Mouse (Mus musculus) T-helper 1 cell (primary cell): ENCODE measurements around the gene Il1f6.
"Not testable (repeated sequence)": the region's sequence is repeated elsewhere in the genome, so short reads cannot be mapped to it uniquely, and the experiment has no call there.

ENCODE experiments used
- in situ Hi-C: fragments of 300-600 bp; cut with MboI, MseI; formaldehyde crosslinking; loops from one replicate; pipeline ENCODE4 v1.15.1; 2025; ENCODE audit warnings: high pct_unique_total_duplicates

The Il1f6 gene

DNA sequence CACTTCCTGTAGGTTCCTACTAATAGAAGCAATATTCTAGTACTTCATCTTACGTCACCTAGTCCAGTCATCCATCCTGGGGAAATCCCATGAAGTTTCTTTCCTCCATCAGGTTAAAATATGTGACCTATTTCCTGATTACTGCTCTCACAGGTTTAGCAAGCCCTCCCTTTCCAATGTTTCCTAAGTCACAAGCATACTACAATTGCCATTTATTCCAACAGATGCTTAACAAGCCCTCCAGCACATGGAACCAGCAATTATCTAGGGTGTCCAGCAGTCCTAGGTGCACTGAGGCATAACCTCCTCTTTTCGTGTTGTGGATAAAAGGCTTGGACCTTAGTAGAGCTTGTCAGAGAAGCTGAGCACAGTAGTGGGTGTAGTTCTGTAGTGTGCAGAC is at the start of gene Il1f6:
Il1f6 (plus strand) TSS at position 301 of the 400 bp plus-strand sequence.
- in situ Hi-C loops, result no loop called here

DNA sequence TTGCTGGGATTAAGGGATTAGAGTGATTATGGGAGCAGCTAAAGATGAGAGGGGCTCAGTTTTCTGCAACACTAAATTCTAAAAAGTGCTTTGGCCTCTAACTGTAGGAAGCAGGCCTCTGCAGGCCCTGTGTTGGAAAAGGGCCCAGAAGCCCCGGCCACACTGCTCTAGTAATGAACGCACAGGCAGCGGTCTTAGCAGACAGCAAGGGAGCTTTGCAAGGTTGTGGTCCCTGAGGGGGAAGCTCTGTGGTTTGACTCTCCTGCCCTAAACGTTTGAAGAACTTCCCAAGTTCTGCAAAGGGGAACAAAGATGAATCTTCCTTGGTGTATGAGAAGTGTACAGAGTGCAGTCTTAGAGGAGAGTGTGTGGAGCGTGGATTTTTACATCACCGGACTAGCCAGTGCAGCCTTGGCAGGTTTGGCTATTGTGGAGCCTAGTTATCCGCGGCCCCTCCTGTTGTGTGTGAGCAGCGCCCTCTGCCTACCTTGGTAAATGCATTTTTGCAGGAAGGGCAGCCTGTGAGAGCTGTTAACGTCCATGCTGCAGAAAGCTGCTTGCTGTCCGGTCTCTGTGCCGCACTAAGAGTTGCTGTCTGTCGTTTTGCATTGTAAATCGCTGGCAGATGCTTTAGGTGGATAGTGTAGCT is 33.4 kb upstream of the Il1f6 start:
- in situ Hi-C loops, result not testable (repeated sequence)

DNA sequence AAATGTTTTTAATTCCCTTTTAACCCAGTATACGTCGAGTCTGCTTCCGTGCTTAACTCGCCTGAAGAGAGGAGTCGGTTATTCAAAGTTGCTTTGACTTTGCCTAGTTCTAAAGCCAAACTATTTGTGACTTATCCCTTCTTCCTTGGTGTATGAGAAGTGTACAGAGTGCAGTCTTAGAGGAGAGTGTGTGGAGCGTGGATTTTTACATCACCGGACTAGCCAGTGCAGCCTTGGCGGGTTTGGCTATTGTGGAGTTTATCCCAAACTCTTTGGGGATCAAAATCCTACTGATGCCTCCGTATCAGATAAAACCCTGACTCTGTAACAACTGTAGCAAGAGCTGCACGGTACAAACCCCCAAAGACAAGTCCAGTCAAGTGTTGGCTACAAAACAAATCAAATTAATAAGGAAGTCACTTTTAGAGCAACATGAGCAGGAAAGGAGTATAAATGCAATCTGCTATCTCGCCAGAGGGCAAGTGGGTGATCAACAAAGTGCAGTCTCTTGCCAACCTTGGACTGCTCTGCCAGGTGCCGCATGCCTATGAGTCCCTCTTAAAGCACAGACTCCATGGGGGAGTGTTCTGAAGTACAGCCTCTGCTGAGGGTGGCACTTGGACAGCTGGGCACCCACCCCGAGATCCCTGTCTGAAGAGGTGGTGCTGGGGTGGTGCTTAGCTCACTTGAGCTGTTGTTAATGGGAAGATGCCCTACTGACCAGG is 32.6 kb upstream of the Il1f6 start:
- in situ Hi-C loops, result not testable (repeated sequence)

DNA sequence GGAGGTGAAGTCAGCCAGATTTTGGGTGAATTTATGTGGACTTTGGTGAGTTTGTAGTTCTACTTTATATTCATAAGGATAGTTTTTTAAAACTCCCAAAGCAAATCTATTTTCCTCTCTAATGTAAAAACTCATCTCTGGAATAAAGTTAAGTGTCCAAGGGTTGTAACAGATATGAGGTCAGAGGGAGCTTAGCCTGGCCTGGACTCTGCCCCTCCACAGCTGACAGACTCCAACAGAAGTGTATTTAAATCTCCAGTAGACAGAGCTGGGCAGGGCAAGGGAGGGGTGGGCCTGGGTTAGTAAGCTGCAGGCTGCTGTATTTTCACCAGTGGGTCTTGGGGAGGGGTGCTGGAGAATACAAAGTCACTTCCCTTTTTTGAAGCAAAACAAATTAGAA is 31.1 kb upstream of the Il1f6 start:
- in situ Hi-C loops, result not testable (repeated sequence)

DNA sequence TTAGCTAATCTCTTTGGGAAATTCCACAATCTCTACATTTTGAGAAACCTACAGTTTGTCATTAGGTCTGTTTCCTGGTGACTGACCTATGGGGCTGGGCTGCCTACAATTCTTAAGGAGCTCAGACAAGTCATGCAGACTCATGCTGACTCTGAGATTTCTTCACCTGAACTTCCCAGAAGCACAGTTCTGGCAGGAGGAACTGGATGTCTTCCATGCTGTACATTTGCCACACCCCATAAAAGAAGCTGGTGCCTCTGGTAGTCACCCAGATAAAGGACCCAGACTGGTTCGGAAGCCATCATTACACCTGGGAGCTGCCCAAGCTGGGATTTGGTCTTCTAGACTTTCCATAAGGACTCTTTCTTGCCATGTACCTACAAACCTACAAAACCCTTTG is 29.0 kb upstream of the Il1f6 start, which contains the start of gene Il1f9:
Il1f9 (plus strand) TSS at position 301 of the 400 bp plus-strand sequence.
- in situ Hi-C loops, result no loop called here

DNA sequence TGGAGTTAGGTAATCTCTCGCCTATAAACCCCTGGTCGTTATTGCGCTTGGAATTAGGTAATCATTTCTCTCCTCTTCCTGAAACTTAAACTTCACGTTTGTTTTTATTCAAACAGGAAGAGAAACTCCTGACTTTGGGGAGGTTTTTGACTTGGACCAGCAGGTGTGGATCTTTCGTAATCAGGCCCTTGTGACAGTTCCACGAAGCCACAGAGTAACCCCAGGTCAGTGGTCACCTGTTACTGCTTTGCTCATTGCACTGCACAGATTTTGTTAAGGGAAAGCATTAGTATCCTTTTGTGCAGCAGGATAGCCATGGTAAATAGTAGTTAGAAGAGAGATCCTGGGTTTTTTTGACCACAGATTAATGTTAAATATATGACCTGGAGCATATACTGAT is 27.6 kb upstream of the Il1f6 start:
- in situ Hi-C loops, result no loop called here

DNA sequence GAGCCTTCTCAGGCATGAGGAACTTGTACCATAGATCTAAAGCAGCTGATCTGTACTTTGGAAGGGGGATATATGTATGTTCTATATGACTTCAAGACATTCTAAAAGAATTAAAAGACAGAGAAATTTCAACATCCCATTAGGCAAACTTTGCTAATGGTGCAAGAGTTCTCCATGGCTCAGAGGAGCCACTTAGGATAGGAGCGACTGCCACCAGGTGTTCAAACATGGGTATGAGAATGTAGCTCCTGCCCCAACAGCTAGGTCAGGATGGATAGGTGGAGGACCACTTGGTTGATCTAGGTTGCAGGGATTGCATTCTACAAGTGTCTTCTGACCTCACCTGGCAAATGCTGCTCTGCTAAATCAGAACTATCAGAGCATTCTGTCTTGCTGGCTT is 27.0 kb upstream of the Il1f6 start:
- in situ Hi-C loops, result no loop called here

DNA sequence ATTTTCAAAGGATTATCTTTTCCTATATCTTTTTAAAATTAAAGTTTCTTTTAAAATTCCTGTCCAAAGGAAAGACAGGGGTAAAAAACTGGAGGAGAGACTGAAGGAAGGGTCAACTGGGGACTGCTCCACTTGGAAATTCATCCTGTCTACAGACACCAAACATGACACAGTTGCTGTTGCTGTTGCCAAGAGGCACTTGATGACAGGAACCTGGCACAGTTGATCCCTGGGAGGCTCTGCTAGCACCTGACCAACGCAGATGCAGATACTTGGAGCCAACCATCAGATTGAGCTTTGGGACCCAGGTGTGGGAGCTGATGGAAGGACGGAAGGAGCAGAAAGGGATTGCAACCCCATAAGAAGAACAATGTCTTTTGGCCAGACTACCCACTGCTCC is 12.0 kb downstream of the Il1f6 start:
- in situ Hi-C loops, result loop anchor here (25.0 kb wide), 1 partner anchor 765 kb away; no protein-coding TSS in a partner anchor

DNA sequence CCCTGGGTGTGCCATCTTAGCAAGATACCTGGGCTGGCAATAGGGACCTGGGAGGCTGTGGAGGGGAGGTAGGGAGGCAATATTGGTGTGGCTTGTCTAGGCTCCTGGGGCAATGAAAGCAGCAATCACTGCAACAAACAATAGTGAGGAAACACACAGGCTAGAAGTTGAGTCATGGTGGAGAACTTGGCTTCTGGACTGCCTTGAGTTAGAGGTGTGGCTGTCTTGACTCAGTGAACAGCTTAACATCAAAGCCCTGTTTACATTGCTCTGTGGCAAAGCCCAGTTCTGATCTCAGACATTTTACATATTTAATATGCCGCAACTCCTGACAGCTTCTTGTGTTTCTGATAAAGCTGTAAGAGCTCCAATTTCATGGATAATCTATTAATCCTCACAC is 52.3 kb downstream of the Il1f6 start:
- in situ Hi-C loops, result no loop called here

DNA sequence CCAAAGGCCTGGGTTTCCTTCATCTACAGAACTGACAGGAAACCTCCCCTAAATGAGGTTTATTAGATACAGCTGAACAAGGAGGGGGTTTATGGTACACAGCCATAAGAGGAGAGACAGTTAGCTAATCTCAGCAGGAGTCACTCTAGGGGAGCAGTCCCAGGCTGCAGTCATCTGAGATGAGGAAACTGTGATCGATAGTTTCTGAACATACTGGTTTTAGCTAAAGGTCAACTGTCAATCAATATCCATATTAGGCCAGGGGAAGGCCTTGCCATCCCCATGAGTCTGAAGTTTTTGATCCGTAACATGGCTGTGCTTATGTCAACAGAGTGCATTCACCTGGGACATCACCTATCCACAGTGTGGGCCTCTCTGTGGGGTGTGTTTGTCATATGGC is 58.4 kb downstream of the Il1f6 start:
- in situ Hi-C loops, result no loop called here

DNA sequence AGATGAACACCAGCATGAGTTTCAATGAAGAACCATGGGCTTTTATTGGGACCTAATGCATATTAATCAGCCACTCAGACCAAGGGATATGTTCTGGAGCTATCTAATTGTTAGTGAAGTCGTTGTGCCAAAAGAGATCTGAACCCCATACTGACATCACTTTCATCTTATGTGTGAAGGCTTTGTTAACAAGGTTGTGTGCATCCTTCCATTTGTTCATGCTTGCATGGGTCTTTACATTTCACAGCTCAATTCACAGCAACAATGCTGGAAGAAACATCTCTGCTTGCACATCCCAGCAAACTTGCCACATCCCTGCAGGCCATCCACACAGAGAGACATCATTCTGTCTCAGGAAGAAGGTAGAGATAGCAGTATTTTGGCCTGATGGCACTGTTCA is 59.9 kb downstream of the Il1f6 start:
- in situ Hi-C loops, result no loop called here
